Mouse (Mus musculus) brown adipose tissue, adult 24 weeks (tissue): ENCODE data around the gene Tmtc1. TPM values are rescaled to one million over a fixed set of nuclear protein-coding genes. Genes with fewer than 3 reads are reported as not detected.

Source experiments
- H3K27ac ChIP-seq: fragments of 200-500 bp; replicated peaks from 2 replicates; pipeline ENCODE4 v1.5.1; 2012; ENCODE audit warnings: low read depth, mild to moderate bottlenecking, low read length
- H3K4me1 ChIP-seq: fragments of 200-500 bp; 2 replicates; pipeline ENCODE4 v1.6.1; 2012; ENCODE audit warnings: low read length, mixed read lengths; ENCODE audit not compliant: control insufficient read depth, insufficient read depth, insufficient read length
- H3K4me3 ChIP-seq: fragments of 200-500 bp; 2 replicates; pipeline ENCODE4 v1.5.1; 2012; ENCODE audit warnings: low read depth, mild to moderate bottlenecking, low read length, moderate library complexity; ENCODE audit not compliant: insufficient read depth
- polyA plus RNA-seq: library from polyadenylated mRNA; stranded (reverse); fragments of >200 nt; gene quantifications from 2 replicates; pipeline ENCODE4 v1.2.4, GENCODE M21; 2012; ENCODE audit not compliant: missing spikeins, insufficient read depth, insufficient read length

Gene Tmtc1
- polyA plus RNA-seq, 1 experiment = 1.9 TPM

GRCm38 (mm10) chr6:148399541-148399940 lies 44.6 kb downstream of the Tmtc1 start:
- Histone ChIP-seq H3K4me1 (peaks cover 10% of the 10 kb centered on the region; the same call in 1 of the 2 replicates), H3K27ac (no peak overlapping the region), H3K4me3 (no peak overlapping the region)

- Histone ChIP-seq H3K4me3 (no peak overlapping the region), H3K4me1 (peaks cover 10% of the 10 kb centered on the region; the same call in 1 of the 2 replicates), H3K27ac (no peak overlapping the region)
These were observed 45.3 kb downstream of the Tmtc1 start for GRCm38 (mm10) chr6:148398888-148399287.

GRCm38 (mm10) chr6:148397270-148397669 lies 46.9 kb downstream of the Tmtc1 start:
- H3K4me1 ChIP-seq = peaks cover 13% of the 10 kb centered on the region; the same call in 1 of the 2 replicates
- H3K27ac ChIP-seq = no peak overlapping the region
- no peak overlapping the region for H3K4me3 ChIP-seq

GRCm38 (mm10) chr6:148395272-148395671 lies 48.9 kb downstream of the Tmtc1 start:
- Histone ChIP-seq H3K27ac (no peak overlapping the region), H3K4me3 (no peak overlapping the region), H3K4me1 (peaks cover 18% of the 10 kb centered on the region)

- peaks cover 21% of the 10 kb centered on the region for H3K4me1 ChIP-seq
- no peak overlapping the region for H3K4me3 ChIP-seq
- H3K27ac ChIP-seq = no peak overlapping the region
These were observed 49.9 kb downstream of the Tmtc1 start for GRCm38 (mm10) chr6:148394294-148394693.

- H3K4me3 ChIP-seq = no peak overlapping the region
- H3K4me1 ChIP-seq = peaks cover 18% of the 10 kb centered on the region
- H3K27ac ChIP-seq = peak overlapping the region; percentile 100
These were observed 52.0 kb downstream of the Tmtc1 start for GRCm38 (mm10) chr6:148392147-148392546.

GRCm38 (mm10) chr6:148391286-148391685 lies 52.9 kb downstream of the Tmtc1 start:
- Histone ChIP-seq H3K4me3 (peak overlapping the region; percentile 12; the same call in 1 of the 2 replicates), H3K4me1 (peaks cover 18% of the 10 kb centered on the region), H3K27ac (peak overlapping the region; percentile 100)

- Histone ChIP-seq H3K4me1 (peaks cover 20% of the 10 kb centered on the region), H3K4me3 (no peak overlapping the region; the same call in 1 of the 2 replicates), H3K27ac (peak overlapping the region; percentile 100)
These were observed 53.4 kb downstream of the Tmtc1 start for GRCm38 (mm10) chr6:148390630-148391276.

- Histone ChIP-seq H3K4me1 (peaks cover 23% of the 10 kb centered on the region), H3K4me3 (no peak overlapping the region), H3K27ac (no peak overlapping the region)
These were observed 56.2 kb downstream of the Tmtc1 start for GRCm38 (mm10) chr6:148387990-148388389.

GRCm38 (mm10) chr6:148384111-148384895 lies 59.9 kb downstream of the Tmtc1 start:
- H3K4me3 ChIP-seq = no peak overlapping the region
- H3K27ac ChIP-seq = peak overlapping the region; percentile 92
- peaks cover 12% of the 10 kb centered on the region for H3K4me1 ChIP-seq

- H3K27ac ChIP-seq = 0 out of 2 replicates have a peak overlapping the region, but pooled peaks have one; percentile 33
These were observed 62.9 kb downstream of the Tmtc1 start for GRCm38 (mm10) chr6:148381163-148381782.

GRCm38 (mm10) chr6:148375618-148376209 lies 68.5 kb downstream of the Tmtc1 start:
- Histone ChIP-seq H3K4me3 (no peak overlapping the region), H3K4me1 (peaks cover 3% of the 10 kb centered on the region), H3K27ac (no peak overlapping the region)

More at GRCm38 (mm10) chr6:148381163-148381782, 62.9 kb downstream of the Tmtc1 start:
- Histone ChIP-seq H3K4me1 (peaks cover 10% of the 10 kb centered on the region), H3K4me3 (no peak overlapping the region)

GRCm38 (mm10) chr6:148375015-148375414 lies 69.2 kb downstream of the Tmtc1 start:
- Histone ChIP-seq H3K27ac (peak overlapping the region; percentile 34; the same call in 1 of the 2 replicates), H3K4me3 (no peak overlapping the region), H3K4me1 (peaks cover 3% of the 10 kb centered on the region)

GRCm38 (mm10) chr6:148373444-148373843 lies 70.7 kb downstream of the Tmtc1 start:
- H3K27ac ChIP-seq = no peak overlapping the region
- no peak overlapping the region for H3K4me3 ChIP-seq
- peaks cover 3% of the 10 kb centered on the region for H3K4me1 ChIP-seq

GRCm38 (mm10) chr6:148371223-148371622 lies 73.0 kb downstream of the Tmtc1 start:
- H3K4me1 ChIP-seq = peaks cover 3% of the 10 kb centered on the region

More at GRCm38 (mm10) chr6:148371223-148371622, 73.0 kb downstream of the Tmtc1 start:
- Histone ChIP-seq H3K4me3 (no peak overlapping the region), H3K27ac (no peak overlapping the region)
